Mouse (Mus musculus) cerebellum, adult 2 months (tissue): ENCODE measurements at regions not wholly inside any gene's neighbourhood (a gene's known extent, or its start where the extent isn't known, plus 50 kb on each side); places are given as distances from the start of the nearest gene placed in this dataset.
"Not testable (repeated sequence)": the region's sequence is repeated elsewhere in the genome, so short reads cannot be mapped to it uniquely, and the experiment has no call there.

Source experiments
- DNase-seq, 2 experiments: peaks; one replicate each; pipeline ENCODE4 v3.0.0; 2021
- H3K27ac ChIP-seq: fragments of 200-500 bp; 2 replicates; pipeline ENCODE4 v1.5.1; 2012; ENCODE audit warnings: low read length, control low read depth, inconsistent platforms; ENCODE audit not compliant: insufficient read depth
- H3K27me3 ChIP-seq: fragments of 200-500 bp; 2 replicates; pipeline ENCODE4 v1.6.1; 2012; ENCODE audit warnings: inconsistent platforms, mild to moderate bottlenecking, low read length, moderate library complexity; ENCODE audit not compliant: control insufficient read depth, insufficient read depth
- H3K4me1 ChIP-seq: fragments of 200-500 bp; 2 replicates; pipeline ENCODE4 v1.6.1; 2011; ENCODE audit warnings: low read length; ENCODE audit not compliant: control insufficient read depth, insufficient read depth
- H3K4me3 ChIP-seq: fragments of 200-500 bp; replicated peaks from 2 replicates; pipeline ENCODE3; 2011; ENCODE audit warnings: mild to moderate bottlenecking, low read depth, low read length, control low read depth; ENCODE audit not compliant: insufficient read depth
- CTCF ChIP-seq: fragments of 200-500 bp; IDR thresholded peaks from 2 replicates; pipeline ENCODE4 v1.5.1; 2011; ENCODE audit warnings: low read depth, mild to moderate bottlenecking, control low read depth, low read length, moderate library complexity, borderline replicate concordance; ENCODE audit not compliant: insufficient read depth
- POLR2A ChIP-seq: fragments of 200-500 bp; IDR thresholded peaks from 2 replicates; pipeline ENCODE4 v1.6.1; 2011; ENCODE audit warnings: low read length, control low read depth, borderline replicate concordance; ENCODE audit not compliant: insufficient read depth
- WGBS: fragments of 180-500 bp; shearing (Covaris S2); methylation state at CpG from one replicate; pipeline ENCODE4 v1.1.7; 2018; 5-methylcytosine and 5-hydroxymethylcytosine counted together

DNA sequence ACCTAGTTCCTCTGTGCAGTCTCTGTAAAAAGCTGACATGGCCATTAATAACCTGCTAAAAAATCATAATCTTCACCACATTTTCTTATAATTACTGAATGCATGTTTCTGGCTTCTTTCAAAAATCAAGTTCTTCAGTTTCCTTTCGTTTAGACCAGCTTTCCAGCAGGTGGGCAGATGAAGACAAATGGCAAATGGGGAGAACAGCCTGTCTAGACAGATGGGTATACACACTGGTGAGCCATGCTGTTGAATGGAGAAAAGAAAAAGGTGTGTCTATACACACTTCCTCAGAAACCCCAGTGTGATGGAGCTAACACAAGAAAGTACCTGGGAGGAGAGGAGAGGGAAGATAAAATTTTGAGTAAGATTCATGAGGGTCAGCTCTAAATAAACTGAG is 179.2 kb upstream of the Nwd2 start:
- WGBS = 18% methylated on average over 1 of the region's 1 CpGs
- no peaks in the 10 kb centered on the region for H3K27me3 ChIP-seq
- no peak overlapping the region for H3K27ac ChIP-seq
- TF ChIP-seq CTCF = no peak
- TF ChIP-seq POLR2A = no peak
- H3K4me1 ChIP-seq = no peaks in the 10 kb centered on the region
- no peak overlapping the region for H3K4me3 ChIP-seq
- no peak for DNase-seq

DNA sequence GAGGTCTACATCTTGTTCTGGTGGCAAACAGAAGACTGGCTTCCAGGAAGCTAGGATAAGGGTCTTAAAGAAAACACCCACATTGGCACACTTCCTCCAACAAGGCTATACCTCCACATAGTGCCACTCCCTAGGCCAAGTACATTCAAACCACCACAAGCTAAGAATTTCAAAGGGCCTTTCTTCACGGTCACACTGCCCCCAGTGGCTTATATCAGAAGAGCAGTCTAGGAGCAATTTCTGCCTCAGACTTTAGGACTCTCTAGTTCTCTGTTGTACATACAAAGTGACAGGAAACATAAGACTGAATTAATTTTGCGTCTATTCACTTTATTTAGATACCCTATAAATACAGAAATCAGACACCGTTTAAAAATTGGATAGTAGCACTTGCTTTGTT is 175.7 kb upstream of the Nwd2 start:
- 82% methylated on average over 3 of the region's 3 CpGs for WGBS
- TF ChIP-seq CTCF (no peak), POLR2A (no peak)
- DNase-seq = no peak

DNA sequence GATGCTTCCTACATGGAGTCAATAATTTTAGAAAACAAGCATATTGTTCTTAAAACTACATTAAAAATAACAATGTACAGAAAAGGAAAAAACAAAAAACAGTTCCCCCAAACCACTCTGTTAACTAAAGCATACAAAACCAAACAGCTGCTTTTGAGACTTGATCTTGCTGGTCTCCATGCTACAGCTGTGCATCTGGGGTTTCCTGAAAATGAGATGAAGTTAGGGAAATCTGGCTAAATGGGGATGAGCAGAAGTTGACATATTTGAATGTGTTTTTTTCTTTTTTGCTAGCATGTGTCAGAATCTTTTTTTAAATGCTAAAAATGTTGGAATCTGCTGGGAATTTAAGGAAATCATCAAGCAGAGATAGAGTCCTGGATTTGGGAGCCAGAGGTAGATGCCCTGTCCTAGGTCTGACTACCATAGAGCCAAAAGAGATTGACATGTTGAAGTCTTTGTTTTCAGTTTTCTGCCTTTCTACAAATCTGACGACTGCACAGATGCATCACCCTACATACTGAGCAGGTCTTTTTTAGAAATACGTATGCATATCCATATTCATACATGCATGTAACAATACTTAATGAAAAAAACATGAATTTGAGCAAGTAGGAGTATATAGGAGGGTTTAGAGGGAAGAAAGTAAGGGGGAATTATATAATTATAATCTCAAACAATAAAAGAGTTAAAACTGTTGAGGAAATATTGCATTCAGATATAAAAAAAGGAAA is 172.5 kb upstream of the Nwd2 start:
- 54% methylated on average over 2 of the region's 2 CpGs for WGBS
- DNase-seq = no peak
- TF ChIP-seq POLR2A (no peak), CTCF (no peak)
- no peaks in the 10 kb centered on the region for H3K27me3 ChIP-seq
- no peak overlapping the region for H3K27ac ChIP-seq
- no peak overlapping the region for H3K4me3 ChIP-seq
- H3K4me1 ChIP-seq = no peaks in the 10 kb centered on the region

More for the DNA sequence above, 175.7 kb upstream of the Nwd2 start:
- Histone ChIP-seq H3K27me3 (no peaks in the 10 kb centered on the region), H3K4me1 (no peaks in the 10 kb centered on the region), H3K4me3 (no peak overlapping the region), H3K27ac (no peak overlapping the region)

DNA sequence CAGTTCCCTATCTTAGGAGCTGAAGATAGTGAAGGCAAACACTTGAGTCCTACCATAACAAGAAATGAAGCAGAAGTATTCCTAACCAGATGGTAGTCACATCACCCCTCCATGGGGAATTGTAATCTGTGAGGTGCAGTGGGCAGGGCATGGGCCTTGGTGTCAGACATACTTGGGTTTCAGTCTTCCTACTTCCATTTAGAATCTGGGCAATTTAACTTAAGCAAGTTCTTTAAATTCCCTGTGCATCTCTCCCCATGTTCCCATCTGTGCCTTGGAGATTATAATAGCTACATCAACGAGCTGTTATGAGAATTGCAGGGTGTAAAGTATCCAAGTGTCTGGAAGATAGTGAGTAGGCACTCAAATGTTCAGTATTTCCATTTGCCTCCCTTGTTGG is 149.9 kb upstream of the Nwd2 start:
- H3K27ac ChIP-seq = no peak overlapping the region

DNA sequence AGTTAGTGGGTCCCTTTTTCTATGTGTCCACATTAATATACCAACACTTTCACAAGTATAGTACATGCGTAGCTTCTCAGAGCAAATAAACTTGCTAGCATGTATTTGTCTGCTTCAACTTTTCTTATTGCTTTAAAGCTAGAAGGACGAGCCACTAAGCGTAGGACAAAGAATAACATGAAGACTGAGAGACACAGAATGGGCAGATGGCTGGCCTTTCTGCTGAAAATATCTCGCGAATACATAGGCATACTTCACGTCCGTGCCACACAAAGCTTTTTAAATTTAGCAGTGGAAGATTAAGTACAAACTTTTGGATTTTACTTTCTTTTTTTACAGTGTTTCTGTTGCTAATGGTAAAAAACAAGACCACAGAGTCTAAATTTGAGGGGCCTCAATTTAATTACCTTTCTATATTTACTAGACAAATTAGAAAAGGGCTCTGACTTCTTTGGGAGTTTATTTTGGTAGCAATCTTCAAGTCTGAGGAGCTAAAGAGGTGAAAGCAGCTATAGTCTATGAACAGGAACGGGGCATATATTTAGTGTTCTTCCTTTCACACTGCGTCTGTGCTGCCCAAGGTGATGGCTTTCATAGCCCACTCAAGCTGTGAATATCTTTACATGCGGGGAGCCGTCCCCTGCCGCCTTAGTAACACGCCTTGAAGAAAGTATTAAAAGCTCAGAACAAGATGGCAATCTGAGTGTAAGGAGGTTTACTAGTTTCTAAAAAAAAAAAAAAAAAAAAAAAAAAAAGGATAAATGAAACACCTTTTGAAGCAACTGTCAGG is 145.7 kb upstream of the Nwd2 start:
- Histone ChIP-seq H3K4me1 (no peaks in the 10 kb centered on the region), H3K4me3 (no peak overlapping the region), H3K27ac (no peak overlapping the region), H3K27me3 (no peaks in the 10 kb centered on the region)
- 85% methylated on average over 13 of the region's 13 CpGs for WGBS
- no peak for TF ChIP-seq POLR2A
- no peak for TF ChIP-seq CTCF
- no peak for DNase-seq

More for the DNA sequence above, 149.9 kb upstream of the Nwd2 start:
- TF ChIP-seq POLR2A (no peak), CTCF (no peak)
- DNase-seq = no peak
- Histone ChIP-seq H3K27me3 (no peaks in the 10 kb centered on the region), H3K4me3 (no peak overlapping the region), H3K4me1 (no peaks in the 10 kb centered on the region)
- 27% methylated on average over 1 of the region's 1 CpGs for WGBS

DNA sequence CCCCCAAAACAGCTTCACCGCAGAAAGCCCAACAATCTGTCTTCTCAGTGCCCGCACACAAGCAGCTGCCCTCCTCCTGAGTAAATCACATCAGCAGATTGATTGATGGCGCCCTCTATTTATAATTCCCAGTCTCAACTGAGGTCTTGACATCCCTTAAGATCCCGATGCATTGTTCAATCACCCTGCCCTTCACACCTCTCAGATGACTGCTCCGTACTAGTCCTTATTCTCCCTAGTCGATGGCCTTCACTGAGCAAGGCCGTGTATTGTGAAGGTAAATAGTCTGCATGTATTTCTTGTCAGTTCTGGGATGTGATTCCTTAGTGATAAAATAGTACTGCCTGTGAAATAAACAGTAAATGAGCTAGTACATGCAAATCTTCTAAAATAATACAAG is 114.7 kb upstream of the Nwd2 start:
- WGBS = 49% methylated on average over 7 of the region's 7 CpGs
- Histone ChIP-seq H3K4me1 (no peaks in the 10 kb centered on the region), H3K27me3 (no peaks in the 10 kb centered on the region), H3K27ac (no peak overlapping the region), H3K4me3 (no peak overlapping the region)
- TF ChIP-seq POLR2A = no peak
- TF ChIP-seq CTCF = no peak
- no peak for DNase-seq

DNA sequence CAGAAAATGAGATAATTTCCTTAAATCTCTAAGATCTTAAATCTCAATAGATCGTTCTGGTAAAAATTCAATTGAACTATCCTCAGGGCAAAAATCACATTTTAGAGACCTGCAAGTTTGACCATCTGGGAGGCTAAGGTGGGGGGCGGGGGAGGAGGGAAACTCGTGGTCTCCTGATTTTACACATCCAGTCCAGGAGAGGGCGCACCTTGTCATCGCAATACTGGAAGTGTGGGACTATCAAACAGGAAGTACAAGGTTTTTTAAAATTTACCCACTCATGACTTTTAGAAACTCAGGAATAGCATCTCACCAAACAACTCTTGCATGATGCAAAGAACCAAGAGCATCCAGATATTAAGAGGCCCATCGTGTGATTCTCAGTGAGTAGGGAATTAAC is 108.4 kb upstream of the Nwd2 start:
- WGBS = 88% methylated on average over 6 of the region's 6 CpGs
- H3K4me3 ChIP-seq = no peak overlapping the region

DNA sequence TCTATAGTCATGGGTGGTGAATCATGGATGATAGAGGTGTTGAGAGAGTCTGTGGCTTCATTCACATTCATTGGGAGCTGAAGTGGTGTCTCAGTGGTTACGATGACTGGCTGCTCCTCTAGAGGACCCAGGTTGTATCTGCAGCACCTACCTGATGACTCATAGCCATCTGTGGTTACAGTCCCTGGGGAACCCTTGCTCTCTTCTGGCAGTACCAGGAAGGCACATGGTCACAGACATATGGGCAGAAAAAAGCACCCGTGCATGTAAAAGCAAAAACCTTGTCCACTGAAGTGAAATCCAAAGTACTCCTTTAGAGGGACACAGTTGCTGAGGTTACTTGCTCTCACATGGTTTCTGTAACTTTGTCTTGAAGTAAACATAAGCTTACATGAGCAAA is 103.4 kb upstream of the Nwd2 start:
- TF ChIP-seq CTCF = no peak
- TF ChIP-seq POLR2A = no peak
- Histone ChIP-seq H3K4me1 (no peaks in the 10 kb centered on the region), H3K4me3 (no peak overlapping the region), H3K27ac (no peak overlapping the region), H3K27me3 (no peaks in the 10 kb centered on the region)
- DNase-seq = no peak
- 78% methylated on average over 2 of the region's 2 CpGs for WGBS

More for the DNA sequence above, 108.4 kb upstream of the Nwd2 start:
- H3K27ac ChIP-seq = no peak overlapping the region
- no peaks in the 10 kb centered on the region for H3K4me1 ChIP-seq
- no peak for DNase-seq
- TF ChIP-seq CTCF (no peak), POLR2A (no peak)
- H3K27me3 ChIP-seq = no peaks in the 10 kb centered on the region

DNA sequence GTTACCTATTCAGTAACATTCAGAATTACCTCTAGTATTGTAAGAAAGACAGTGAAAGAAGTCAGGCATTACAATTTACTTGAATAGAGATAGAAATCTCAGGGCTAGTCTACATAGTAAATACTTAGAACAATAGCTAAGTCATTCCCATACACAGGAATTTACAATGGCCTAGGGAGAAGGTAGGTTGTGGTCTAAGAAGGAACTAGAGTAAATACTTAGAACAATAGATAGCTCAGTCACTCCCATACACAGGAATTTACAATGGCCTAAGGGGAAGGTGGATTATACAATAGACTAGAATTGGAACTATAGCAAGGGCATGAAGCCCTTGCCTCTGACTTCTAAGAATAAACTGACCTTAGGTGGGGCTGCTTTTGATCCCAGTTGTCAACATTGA is 83.0 kb upstream of the Nwd2 start:
- H3K4me3 ChIP-seq, H3K27me3 ChIP-seq, H3K27ac ChIP-seq, H3K4me1 ChIP-seq, DNase-seq: not testable (repeated sequence)
